Mouse (Mus musculus): ENCODE measurements at regions not wholly inside any gene's neighbourhood (a gene's known extent, or its start where the extent isn't known, plus 50 kb on each side); places are given as distances from the start of the nearest gene placed in this dataset.
A peak's percentile ranks its signal among the peaks of the same experiment; 100 is the strongest.
"Not testable (repeated sequence)": the region's sequence is repeated elsewhere in the genome, so short reads cannot be mapped to it uniquely, and the experiment has no call there.

DNA sequence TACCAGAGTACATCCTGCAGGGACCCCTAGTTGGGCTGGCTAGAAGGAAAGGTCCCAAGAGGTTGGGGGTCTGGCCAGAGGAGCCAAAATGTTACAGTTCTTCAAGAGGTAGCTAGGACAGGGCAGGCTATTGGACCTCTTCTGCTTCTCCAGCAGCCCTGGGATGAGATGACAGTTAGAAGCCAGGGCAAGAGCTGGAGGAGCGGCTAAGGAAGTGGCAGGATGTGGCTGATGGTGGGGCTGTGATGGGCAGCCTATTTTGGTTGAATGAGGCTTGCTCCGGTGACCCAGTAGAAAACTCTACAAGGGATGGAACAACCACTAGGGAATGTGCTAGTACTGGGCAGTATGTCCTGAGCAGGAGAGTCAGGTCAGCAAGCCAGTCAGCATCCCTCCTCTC is 82.8 kb downstream of the Ddx11 start:
- DNase-seq (ENCODE audit: low read depth, low spot score) = no peak

DNA sequence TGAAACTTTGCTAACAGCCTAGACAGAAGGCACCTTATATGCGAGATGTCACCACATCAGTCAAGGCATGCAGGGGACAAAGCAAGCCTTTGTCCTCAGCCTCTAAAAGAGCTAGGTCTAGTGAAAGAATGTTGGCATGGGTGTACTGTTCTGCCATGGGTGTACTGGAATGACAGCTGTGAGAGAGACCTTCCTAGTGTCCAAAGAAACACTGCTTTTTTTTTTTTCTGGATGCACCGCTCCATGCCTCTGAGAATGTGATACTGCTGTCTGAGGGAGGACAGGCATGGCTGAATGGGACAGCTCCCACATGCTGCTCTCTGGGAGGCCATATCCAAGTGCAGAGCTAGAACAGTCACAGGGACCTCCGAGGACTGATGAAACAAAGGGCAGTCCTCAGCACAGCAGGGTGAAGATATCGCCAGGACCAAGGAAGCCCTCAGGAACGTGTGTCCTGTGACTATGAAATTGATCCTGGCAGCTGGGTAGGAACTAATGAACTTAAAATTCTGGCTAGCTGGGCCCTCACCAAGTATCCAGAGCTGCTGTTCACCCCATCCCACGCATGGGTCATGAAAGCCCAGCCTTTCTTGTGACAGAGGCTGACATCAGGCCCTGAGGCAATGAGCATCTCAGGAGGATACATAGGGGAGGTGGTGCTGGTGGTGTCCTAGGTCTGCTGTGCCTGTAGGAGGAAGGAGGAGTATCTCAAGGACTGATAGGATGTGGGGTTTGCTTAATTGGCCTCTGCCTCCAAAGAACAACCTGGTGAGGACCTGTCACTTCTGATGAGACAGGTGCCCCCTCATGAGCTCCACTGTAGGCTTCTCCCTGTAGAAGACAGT is 84.6 kb downstream of the Ddx11 start:
- not testable (repeated sequence) for DNase-seq (ENCODE audit: low read depth, low spot score)

DNA sequence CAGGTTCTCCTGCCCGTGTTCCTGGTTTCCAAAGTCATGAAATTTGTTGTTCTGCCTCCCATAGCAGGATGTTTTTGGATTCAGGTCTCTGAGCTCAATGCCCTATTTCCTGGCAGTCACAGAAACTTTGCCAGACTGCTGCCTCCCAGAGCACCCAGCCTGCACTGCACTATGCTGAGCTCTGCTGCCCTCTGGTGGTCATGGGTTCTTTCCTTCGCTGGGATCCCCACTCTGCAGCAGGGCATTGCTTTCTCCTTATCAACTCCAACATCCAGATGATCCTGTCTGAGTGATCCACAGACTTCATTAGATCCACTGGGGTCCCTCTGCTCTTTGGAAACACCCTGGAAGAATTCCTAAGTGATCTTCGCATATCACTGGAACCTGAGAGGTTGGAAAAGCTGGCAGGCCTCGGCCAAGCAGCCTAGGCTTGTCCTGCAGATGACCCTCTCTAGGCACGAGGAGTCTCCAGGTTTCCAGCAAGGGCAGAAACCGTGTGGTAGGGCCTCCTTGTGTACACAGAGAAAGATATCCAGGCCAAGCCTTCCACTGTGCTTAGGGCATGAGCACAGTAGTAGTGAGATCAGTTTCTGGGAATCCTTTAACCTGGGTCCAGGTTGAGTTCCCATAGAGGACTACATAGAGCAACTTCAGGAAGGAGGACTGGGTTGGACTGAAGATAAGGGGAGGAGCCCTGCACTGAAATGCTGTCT is 85.6 kb downstream of the Ddx11 start:
- DNase-seq (ENCODE audit: low read depth, low spot score) = not testable (repeated sequence)

DNA sequence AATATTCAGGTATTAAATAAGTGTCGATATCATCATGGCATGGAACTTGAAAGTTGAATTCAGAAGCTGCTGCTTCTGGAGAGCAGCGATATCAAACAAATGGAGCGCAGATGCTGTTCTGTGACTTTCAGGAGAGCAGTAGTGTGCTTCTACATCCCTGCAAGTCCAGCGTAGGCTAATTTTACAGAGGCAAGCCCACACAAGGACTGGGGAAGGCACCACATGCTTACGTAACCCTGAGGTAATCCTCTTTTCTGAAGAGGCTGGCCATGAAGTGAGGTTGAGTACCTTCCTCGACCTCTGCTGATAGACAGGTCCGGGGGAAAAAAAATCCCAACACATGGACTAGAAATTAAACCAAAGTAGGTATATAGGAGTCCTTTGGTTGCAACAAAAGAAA is 88.2 kb downstream of the Ddx11 start:
- no peak for DNase-seq (ENCODE audit: low read depth, low spot score)

DNA sequence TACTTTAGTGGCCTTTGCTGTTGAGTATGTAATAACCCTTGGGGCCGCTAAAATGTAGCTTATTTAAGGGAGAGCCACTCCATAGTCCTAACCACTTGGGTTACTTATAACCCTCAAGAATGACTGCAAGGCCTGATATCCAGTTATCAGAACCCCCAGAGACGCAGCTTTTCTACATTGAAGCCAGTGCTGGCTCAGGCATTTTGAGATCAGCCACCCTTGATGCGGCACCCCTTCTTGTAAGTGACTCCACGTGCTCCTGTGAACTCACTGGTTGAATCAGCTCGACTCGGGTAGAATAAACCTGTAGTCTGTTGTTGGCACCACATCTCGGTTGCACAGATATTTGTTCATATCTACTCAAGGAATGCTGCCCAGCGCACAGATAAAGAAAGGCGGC is 89.3 kb downstream of the Ddx11 start:
- no peak for DNase-seq (ENCODE audit: low read depth, low spot score)

DNA sequence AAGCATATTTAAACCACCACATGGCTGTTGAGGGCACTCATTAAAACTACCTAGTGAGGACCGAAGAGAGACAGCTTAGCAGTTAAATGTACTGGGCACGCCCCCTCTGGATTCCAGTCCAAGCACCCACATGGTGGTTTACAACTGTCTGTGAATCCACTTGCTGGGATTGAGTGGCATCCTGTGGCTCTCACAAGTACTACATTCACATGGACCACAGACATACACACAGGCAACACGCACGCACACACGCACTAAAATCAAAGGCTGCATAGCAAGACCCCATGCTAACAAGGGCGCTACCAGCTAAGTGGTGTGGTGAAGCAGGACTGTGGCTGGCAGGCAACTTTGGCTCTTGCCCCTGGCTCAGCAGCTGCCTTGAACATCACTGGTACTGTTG is 95.0 kb downstream of the Ddx11 start:
- no peak for DNase-seq (ENCODE audit: low read depth, low spot score)

DNA sequence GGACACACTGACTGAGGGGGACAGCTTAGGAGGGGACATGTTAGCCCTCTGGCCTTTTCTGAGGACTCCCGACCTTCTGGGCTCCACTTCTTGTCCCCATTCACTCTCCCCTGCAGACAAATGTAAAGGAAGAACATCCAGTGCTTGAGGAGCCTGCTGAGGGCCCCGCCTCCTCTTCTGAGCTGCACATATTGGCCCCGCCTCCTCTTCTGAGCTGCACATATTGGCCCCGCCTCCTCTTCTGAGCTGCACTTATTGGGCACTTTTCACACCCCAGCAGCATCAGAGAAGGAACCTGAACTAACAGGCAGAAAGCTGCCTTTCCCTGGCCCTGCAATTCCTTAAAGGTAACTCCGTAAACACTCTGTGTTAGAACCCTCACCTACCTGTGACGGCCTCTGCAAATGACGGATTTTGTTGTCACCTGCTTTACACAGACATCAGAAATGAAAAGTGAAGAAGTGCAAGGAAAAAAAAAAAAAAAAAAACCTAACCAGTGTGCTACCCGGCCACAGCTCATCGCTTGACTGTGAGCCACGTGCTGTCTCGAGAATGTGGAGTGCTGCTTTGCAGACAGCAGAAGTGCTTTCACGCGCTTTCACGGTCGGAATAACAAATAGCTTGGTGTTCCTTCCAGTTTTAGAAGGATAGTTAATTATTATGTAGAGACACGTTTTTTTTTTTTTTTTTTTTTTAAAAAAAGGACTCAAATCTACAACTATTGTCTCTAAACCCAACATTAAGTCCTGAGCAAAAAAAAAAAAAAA is 96.5 kb downstream of the Ddx11 start:
- DNase-seq (ENCODE audit: low read depth, low spot score) = no peak

DNA sequence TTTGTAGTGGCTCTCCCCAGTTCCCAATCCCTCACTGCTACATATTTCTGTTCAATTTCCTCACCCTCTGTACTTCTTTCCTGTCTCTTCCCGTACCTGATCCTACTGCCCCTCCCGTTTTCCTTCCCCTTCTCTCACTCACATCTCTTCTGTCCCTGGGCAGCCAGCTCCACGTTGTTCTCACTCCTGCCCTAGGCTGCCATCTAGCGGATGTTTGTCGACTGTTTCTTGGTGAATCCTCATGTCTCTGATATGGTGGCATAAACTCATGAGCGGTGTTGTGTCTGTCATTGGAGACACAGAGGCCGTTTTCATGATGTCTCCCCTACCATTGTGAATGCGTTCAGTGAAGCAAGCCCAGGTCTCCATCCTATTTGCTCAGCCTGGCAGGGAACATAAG is 97.9 kb downstream of the Ddx11 start:
- DNase-seq (ENCODE audit: low read depth, low spot score) = peak; percentile 50

DNA sequence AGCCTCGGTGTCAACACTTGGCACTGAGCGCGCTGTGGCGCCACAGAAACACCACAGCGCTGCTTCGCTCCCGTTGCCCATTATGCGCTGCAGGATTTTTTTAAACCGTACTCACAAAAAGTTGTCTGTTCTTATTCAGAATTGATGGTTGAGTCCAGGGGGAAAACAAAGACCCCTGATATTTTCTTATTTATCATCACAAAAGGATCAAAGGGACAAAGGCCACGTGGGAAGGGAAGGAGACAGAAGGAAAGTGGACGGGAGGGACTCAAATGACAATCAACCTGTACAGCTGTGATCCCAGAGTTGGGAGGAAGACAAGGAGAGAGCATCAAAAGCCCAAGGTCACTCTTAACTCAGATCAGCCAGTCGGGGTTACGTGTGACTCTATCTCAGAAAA is 100.4 kb downstream of the Ddx11 start:
- no peak for DNase-seq (ENCODE audit: low read depth, low spot score)

DNA sequence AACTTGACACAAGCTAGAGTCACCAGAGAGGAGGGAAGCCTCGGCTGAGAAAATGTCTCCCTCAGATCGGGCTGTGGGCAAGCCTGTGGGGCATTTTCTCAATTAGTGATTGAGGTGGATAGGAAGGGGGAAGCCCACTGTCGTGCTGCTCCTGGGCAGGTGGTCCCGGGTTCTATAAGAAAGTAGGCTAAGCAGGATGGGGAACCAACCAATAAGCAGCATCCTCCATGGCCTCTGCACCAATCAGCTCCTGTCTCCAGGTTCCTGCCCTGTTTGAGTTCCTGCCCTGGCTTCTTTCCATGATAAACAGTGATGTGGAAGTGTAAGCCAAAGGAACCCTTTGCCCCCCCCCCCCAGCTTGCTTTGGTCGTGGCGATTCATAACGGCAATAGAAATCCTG is 100.9 kb downstream of the Ddx11 start:
- no peak for DNase-seq (ENCODE audit: low read depth, low spot score)

DNA sequence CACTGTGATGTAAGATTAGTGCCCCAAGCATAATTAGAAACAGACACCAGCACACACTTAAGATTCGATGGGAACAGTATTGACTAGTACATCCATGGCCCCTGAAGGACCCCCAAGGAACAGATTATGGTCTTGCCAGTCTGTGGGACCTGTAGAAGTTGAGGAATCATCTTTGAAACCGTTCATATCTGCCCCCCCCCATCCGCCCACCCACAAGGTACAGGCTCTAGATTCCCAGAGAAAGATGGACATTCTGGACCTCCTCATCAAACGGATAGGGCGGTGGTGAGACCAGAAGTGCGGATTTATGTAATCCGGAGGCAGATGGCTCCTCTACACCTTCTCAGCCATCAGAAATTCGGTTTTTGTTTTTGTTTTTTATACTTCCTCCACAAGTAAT is 109.1 kb downstream of the Ddx11 start:
- DNase-seq (ENCODE audit: low read depth, low spot score) = no peak

DNA sequence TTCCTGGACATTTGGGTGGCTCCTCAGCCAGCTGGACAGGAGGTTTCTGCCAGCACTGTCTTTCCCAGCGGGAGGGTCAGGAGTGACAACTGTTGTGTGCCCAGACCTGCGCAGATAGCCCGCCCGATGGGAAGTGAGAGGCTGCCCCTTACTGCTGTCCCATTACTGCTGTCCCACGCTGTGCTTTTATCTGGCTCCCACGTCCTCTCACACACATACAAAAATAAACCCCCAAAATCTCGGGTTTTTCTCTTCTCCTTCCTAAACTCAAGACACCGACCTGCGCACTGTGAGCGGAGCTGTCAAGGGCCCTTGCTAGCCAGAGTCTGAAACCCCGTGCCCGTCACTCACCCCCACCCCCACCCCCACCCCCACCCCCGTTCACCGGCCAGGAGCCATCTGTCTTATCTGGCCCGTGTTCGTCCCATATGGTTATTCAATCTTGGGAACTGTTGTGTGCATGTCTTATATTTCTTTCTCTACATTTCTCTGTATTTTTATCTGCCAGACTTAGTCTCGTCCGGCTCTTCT is 109.6 kb downstream of the Ddx11 start:
- no peak for DNase-seq (ENCODE audit: low read depth, low spot score)

DNA sequence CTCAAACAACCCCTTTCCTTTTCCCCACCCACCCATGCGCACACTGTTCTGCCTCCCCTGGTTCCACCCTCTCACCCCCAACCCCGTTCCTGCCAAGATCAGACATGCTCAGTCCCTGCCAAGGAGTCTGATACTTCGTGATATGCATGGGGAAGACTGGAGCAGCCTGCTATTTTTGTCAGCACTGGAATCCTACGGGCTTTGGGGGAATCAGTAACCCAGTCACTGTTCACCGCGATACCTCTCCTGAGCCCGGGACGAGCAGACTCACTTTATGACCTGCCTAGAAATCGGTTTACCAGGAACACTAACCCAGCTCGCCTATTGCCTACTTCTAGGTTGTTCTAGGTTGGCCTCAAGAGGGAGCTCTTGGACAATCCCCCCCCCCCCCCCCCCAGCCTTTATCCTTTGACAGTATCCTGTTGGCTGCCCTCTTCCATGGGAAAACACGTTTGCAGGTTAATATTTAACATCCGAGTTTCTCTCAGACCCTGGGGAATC is 110.2 kb downstream of the Ddx11 start:
- peak; percentile 26 for DNase-seq (ENCODE audit: low read depth, low spot score)

DNA sequence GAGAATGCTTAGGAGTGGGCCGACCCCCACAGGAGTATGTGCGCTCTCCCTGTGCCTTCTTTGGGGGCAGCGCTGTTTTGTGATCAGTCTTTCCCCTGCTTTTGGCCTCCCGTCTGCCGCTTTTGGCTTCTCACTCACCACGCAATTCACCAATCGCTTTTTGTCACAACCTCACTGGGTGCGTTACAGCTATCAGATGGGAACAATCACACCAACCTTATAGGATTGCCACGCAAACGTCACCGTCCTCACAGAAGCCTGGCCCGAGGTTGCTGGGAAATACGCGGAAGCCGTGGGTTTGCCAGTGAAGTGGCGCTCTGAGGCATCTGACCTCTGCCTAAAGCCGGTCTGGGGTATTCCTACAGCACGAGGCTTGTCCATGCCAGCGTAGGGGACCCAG is 111.1 kb downstream of the Ddx11 start:
- DNase-seq (ENCODE audit: low read depth, low spot score) = no peak

DNA sequence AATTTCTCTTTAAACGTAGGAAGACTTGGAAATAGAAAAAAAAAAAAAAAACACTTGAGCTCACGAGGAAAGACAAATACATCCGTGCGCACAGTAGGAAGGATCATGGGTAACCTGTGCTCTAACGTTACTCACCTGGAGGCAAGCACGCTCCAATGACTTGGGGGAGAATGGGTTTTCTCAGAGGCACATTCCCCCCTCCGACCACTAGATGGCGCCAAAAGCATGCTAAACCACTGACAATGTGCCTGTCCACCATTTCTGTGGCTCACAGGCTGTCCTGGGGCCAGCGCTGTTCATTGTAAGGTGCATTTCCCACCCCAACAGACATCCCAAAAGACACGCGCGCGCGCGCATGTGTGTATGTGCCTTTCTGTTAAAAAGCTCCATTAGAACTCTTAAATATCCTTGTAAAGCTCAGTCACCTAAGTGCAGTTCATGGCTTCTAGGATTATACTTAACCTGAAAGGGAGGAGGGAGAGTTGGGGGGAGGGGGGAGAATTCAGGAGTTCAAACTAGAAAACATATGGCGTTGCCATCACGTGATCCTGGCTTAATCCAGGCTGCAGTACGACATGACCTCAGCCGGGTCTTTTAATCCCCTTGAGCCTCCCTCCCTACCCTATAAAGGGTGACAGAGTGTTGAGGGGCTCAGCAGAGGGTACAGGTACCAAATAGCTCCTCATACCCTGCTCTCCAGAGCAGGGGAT is 111.9 kb downstream of the Ddx11 start:
- DNase-seq (ENCODE audit: low read depth, low spot score) = peak; percentile 47

DNA sequence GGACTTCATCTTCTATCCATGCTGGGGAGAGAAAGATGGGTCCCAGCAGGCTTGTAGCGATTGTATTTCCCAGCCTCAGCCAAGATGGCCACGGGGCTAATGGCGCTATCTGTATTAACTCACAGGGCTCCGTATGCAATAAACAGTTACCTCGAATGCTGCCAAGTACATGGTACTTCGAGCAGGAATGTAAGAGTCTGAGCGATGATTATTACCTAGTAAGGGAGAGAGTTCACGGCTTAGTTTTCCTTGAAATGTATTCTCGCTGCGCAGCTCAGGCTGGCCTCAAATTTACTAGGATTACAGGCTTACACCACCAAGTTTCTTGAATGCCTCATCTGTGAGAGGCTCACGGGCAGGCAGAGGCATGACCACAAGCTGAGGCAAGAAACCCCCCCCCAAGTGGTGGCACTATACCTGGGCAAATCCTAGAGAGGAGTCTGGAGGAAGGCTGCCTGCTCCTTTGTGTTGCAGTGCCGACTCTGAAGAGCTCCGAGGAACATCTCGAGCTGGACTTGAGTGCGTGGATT is 112.6 kb downstream of the Ddx11 start:
- no peak for DNase-seq (ENCODE audit: low read depth, low spot score)

DNA sequence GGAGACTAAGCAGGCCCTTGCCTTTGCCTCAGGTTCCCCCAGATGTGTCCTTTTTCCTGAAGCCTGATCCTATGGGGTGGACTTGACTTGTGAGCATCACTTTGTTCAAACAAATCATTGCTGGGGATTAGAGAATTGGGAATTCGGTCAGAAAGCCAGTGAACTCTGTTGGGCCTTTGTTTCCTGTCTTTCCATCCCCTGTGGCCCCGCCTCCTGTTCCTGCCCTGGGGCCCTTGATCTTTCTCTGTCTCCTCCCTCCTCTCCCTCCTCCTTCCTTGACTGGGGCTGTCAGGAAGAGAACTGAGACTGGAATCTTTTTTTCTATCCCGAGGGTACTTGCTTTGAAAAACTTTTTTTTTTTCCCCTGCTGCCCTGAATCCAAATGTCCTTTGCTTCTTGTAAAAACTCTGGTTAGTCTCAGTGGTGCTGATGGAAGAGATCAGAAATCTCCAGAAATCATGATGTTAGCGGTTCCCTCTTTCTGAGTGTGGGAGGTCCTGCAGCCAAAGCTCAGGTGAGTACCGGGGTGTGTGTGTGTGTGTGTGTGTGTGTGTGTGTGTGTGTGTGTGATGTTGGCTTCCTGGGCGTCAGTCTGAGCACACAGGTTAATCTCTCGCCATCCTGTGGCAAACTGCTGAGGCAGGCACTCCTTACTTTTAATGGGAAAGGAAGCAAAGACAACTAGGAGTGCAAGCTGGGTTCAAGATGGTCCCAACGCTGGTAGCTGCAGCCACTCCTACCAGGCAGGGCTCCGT is 118.7 kb downstream of the Ddx11 start:
- DNase-seq (ENCODE audit: low read depth, low spot score) = no peak

DNA sequence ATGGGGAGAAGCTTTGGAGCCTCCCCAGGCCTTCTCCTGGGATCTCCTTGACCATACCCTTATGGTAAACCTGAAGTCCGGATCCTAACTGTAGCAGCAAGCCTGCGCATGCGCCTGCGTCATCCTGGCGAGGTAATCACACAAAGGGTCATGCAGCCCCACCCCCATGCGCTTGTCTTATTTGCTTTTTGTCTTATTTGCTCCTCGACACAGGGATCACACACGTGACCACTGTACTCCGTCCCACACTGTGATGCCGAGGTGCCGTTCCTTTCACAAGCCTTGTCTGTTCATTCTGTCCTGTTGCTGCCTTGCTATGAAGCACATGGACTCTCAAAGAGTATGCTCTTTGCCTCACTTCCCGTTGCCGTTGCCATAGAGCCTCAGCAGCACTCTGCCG is 120.9 kb downstream of the Ddx11 start:
- no peak for DNase-seq (ENCODE audit: low read depth, low spot score)

DNA sequence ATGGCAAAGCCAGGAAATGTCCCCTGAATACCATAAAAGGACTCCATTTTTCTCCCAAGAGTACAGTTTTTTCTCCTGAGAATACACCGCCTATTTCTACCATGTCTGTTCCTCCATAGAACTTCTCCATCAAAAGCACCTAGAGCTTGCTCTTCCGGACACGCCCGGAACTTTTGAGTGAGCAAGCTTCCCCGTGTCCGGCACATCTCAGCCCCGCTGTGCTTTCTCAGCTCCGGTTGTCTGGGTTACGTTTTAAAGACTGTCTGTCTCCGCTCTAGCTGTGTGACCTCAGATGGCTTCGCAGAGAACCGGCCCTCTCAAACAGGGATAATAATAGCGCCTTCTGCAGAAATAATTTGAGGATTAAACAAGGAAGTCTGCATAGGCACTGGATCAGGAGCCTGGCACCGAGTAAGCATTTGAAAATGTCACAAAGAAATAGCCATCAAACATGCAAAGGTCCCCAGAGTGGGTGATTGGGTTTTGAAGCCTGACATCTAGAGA is 122.8 kb downstream of the Ddx11 start:
- no peak for DNase-seq (ENCODE audit: low read depth, low spot score)

DNA sequence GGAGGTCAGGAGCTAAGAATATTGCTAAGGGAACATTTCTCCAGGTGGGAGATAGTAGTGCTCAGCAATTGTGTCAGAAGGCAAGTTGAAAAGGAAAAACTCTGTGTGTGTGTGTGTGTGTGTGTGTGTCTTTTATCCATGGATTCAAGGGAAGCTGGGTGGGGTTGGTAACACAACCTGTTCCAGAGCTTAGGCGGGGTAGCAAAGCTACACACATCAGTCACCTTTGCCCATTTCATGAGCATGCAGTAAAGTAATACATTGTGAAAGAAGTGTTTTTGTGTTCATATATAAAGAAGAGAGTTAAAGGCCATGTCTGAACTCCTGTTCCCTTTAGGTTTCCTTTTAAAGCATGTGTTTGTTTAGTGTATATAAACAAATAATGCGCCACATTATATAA is 128.2 kb downstream of the Ddx11 start:
- no peak for DNase-seq (ENCODE audit: low read depth, low spot score)

Data from brain, embryonic 18.5 days (tissue).